Mouse (Mus musculus) heart, adult 2 months (tissue): ENCODE data around the gene Abca17. TPM values are rescaled to one million over a fixed set of nuclear protein-coding genes. Genes with fewer than 3 reads are reported as not detected.

ENCODE experiments used
- DNase-seq, 2 experiments: peaks; one replicate each; pipeline ENCODE4 v3.0.0; 2021
- H3K27ac ChIP-seq: fragments of 200-600 bp; 2 replicates; pipeline ENCODE4 v1.8.1; 2022
- H3K27me3 ChIP-seq: fragments of 200-500 bp; 2 replicates; pipeline ENCODE4 v1.6.1; 2012; ENCODE audit warnings: mild to moderate bottlenecking, low read length, inconsistent platforms, mixed read lengths; ENCODE audit not compliant: control insufficient read depth, insufficient read depth
- H3K36me3 ChIP-seq: fragments of 200-500 bp; 2 replicates; pipeline ENCODE4 v1.6.1; 2012; ENCODE audit warnings: low read length, inconsistent platforms; ENCODE audit not compliant: control insufficient read depth, insufficient read depth
- H3K4me1 ChIP-seq: fragments of 200-500 bp; 2 replicates; pipeline ENCODE4 v1.6.1; 2011; ENCODE audit warnings: low read length; ENCODE audit not compliant: control insufficient read depth, insufficient read depth
- H3K4me3 ChIP-seq: fragments of 200-600 bp; 2 replicates; pipeline ENCODE4 v1.8.1; 2022
- H3K79me2 ChIP-seq: fragments of 200-500 bp; replicated peaks from 2 replicates; pipeline ENCODE4 v1.6.1; 2012; ENCODE audit warnings: mild to moderate bottlenecking, inconsistent platforms, low read length, moderate library complexity, mixed read lengths; ENCODE audit not compliant: control insufficient read depth, insufficient read depth
- H3K9ac ChIP-seq: fragments of 200-500 bp; 2 replicates; pipeline ENCODE4 v1.6.1; 2012; ENCODE audit warnings: low read depth, mild to moderate bottlenecking, control low read depth, inconsistent platforms, low read length, mixed read lengths
- CTCF ChIP-seq: fragments of 200-600 bp; IDR thresholded peaks from 2 replicates; pipeline ENCODE4 v1.8.1; 2022; ENCODE audit warnings: antibody characterized with exemption, mild to moderate bottlenecking, moderate library complexity
- EP300 ChIP-seq: fragments of 200-500 bp; IDR thresholded peaks from 2 replicates; pipeline ENCODE4 v1.6.1; 2011; ENCODE audit warnings: low read depth, low read length, control low read depth; ENCODE audit not compliant: insufficient read depth
- POLR2A ChIP-seq: fragments of 200-500 bp; IDR thresholded peaks from 2 replicates; pipeline ENCODE4 v1.6.1; 2011; ENCODE audit warnings: mild to moderate bottlenecking, low read depth, low read length, control low read depth; ENCODE audit not compliant: insufficient read depth
- WGBS: fragments of 180-500 bp; shearing (Covaris S2); methylation state at CpG from one replicate; pipeline ENCODE4 v1.1.7; 2018; 5-methylcytosine and 5-hydroxymethylcytosine counted together
- intact Hi-C: fragments of 180-260 bp; cut with DNase I; formaldehyde crosslinking; loops from one replicate; pipeline ENCODE4 v1.15.1; 2025
- polyA plus RNA-seq: library from polyadenylated mRNA; depleted of rRNA; stranded (reverse); fragments of >200 nt; gene quantifications from 2 replicates; pipeline ENCODE4 v1.2.3, GENCODE M21; 2012
- total RNA-seq, 2 experiments: library from RNA; stranded (reverse); gene quantifications; 2 replicates each; pipeline ENCODE4 v1.2.3; 2021

Gene Abca17
- total and polyA plus RNA-seq, 3 experiments: not detected

DNA sequence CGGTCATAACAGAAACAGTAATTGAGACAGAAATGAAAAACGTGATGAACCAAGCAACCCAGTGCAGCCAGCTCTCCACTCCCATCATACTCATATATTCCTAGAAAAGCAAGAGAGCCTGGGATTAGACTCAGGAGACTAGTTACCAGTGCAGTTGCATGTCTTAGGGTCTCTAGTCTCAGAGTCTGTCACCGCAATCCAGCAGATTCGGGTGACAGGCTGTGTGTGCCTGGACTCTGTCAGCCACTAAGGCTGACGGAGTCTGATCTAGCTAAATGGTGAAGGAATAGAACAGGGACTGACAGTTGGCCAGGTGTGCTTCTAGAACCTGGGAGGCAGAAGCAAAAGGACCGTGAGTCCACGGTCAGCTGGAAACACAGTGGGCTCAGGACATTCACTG lies 23.2 kb downstream of the Abca17 start:
- WGBS: 66% methylated on average over 7 of the region's 7 CpGs
- TF ChIP-seq POLR2A (no peak), CTCF (no peak), EP300 (no peak)
- Histone ChIP-seq H3K9ac (no peak overlapping the region), H3K36me3 (no peaks in the 10 kb centered on the region), H3K79me2 (no peaks in the 10 kb centered on the region), H3K27ac (no peak overlapping the region), H3K27me3 (no peaks in the 10 kb centered on the region), H3K4me3 (no peak overlapping the region), H3K4me1 (no peaks in the 10 kb centered on the region)
- DNase-seq: no peak
- intact Hi-C loops: no loop called here

DNA sequence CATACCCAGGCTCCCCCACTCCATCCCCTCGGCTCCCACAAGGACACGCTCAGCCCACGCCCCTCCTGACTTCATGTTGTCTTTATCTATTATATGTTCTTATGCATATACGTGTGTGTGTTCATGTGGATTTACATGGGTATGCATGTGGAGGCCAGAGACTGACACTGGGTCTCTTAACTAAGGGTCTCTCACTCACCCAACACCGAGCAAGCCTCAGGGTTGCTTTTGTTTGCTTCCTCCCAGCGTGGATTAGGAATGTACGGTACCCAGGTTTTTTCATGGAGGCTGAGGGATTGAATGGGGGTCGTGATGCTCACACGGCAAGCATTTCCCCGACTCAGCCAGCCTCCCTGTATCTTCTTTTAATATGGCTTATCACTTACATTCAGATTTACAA lies 25.8 kb downstream of the Abca17 start:
- H3K27ac ChIP-seq: no peak overlapping the region
- H3K9ac ChIP-seq: no peak overlapping the region
- no peaks in the 10 kb centered on the region for H3K36me3 ChIP-seq
- TF ChIP-seq CTCF (no peak), POLR2A (no peak), EP300 (no peak)
- H3K27me3 ChIP-seq: 0 out of 2 replicates have a peak, but pooled peaks cover 1% of the 10 kb centered on the region
- 83% methylated on average over 10 of the region's 10 CpGs for WGBS
- H3K79me2 ChIP-seq: no peaks in the 10 kb centered on the region
- H3K4me3 ChIP-seq: no peak overlapping the region
- no peaks in the 10 kb centered on the region for H3K4me1 ChIP-seq
- intact Hi-C loops: no loop called here
- no peak for DNase-seq

DNA sequence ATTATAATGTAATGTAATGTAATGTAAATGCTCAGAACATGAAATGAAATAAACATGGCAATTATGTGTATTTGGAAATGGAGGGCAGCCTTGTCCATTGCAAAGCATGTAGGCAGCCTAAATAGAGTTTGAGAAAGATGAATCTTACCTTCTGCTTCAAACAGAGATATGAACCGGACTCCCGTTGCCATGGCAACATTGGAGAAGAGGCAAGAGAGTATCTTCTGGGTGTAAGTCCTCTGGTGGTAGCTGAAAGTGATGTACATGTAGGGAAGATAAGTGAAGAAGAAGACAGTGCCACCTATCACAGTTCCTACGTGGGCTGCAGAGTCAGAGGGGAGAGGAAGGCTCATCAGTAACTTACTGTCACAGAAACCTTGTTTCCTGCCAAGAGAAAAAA lies 30.0 kb downstream of the Abca17 start:
- no peak for DNase-seq
- no peak overlapping the region for H3K9ac ChIP-seq
- no peak overlapping the region for H3K27ac ChIP-seq
- no peak overlapping the region for H3K4me3 ChIP-seq
- 0 out of 2 replicates have a peak, but pooled peaks cover 1% of the 10 kb centered on the region for H3K27me3 ChIP-seq
- H3K36me3 ChIP-seq: no peaks in the 10 kb centered on the region
- TF ChIP-seq CTCF: no peak
- TF ChIP-seq POLR2A: no peak
- no peak for TF ChIP-seq EP300
- WGBS: 81% methylated on average over 3 of the region's 3 CpGs
- no peaks in the 10 kb centered on the region for H3K79me2 ChIP-seq
- no peaks in the 10 kb centered on the region for H3K4me1 ChIP-seq
- intact Hi-C loops: no loop called here

DNA sequence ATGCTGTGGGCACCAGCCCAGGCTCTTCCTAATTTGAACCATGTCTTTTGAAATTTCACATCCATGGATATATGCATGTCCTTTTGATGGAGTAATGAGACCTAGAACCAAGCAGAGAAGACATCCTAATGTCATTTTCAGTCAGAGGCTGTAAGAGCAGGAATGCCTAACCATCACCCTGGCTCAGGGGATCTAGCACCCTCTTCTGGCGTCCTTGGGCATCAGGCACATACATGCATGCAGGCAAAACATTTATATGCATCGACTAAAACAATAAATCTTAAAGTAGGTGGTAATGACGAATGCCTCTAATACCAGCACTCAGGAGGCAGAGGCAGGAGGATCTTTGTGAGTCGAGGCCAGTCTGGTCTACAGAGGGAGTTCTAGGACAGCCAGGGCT lies 43.4 kb downstream of the Abca17 start:
- Histone ChIP-seq H3K79me2 (no peaks in the 10 kb centered on the region), H3K9ac (no peak overlapping the region), H3K4me1 (no peaks in the 10 kb centered on the region), H3K27me3 (no peaks in the 10 kb centered on the region), H3K4me3 (no peak overlapping the region), H3K36me3 (no peaks in the 10 kb centered on the region), H3K27ac (no peak overlapping the region)
- DNase-seq: peak; percentile 35 to 38
- WGBS: 35% methylated on average over 4 of the region's 4 CpGs
- intact Hi-C loops: loop anchor here (1.0 to 10.0 kb wide), 3 partner anchors 73 to 155 kb away; no protein-coding TSS in a partner anchor
- TF ChIP-seq POLR2A: no peak
- TF ChIP-seq CTCF: peak; percentile 77
- TF ChIP-seq EP300: no peak

DNA sequence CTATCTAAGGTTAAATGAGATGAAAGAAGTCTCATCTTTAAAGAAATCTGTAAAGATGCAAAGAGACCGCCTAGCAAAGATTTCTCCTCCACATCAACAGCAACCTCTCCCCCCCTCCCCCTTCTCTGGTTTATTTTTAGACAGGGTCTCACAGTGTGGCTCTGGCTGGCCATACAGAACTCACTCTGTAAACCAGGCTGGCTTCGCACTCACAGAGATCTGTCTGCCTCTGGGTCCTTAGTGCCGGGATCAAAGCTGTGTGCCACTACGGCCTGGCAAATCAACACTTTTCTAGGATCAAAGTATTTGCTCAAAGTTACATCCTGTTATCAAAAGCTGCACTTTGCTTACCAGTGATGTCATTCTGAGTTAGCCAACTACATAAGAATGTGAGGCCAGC lies 50.2 kb downstream of the Abca17 start:
- intact Hi-C loops: loop anchor here (10.0 kb wide), 1 partner anchor 66 kb away; no protein-coding TSS in a partner anchor
- WGBS: 34% methylated on average over 4 of the region's 4 CpGs
- no peak for TF ChIP-seq CTCF
- TF ChIP-seq POLR2A: no peak
- TF ChIP-seq EP300: no peak
- Histone ChIP-seq H3K27ac (no peak overlapping the region), H3K4me1 (no peaks in the 10 kb centered on the region), H3K36me3 (no peaks in the 10 kb centered on the region), H3K79me2 (no peaks in the 10 kb centered on the region), H3K4me3 (no peak overlapping the region), H3K9ac (no peak overlapping the region), H3K27me3 (no peaks in the 10 kb centered on the region)
- no peak for DNase-seq

DNA sequence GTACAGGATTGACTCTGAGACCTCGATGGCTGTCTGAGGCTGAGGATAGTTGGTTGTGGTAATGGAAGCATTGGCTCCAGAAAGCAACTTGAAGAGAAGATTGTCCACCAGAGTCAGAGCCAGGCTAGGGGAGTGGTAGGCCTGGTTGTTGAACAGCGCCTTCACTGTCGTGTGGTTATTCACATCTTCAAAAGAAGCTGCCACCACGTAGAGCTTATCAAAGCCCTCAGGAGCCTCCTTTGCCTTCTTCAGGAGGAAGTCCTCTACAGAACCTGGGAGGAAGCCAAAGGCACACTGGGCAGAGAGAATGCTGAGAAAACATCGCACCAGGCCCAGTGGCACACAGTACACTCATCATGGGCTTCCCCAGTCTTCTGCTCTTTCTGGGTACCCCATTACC lies 61.5 kb downstream of the Abca17 start:
- Histone ChIP-seq H3K36me3 (no peaks in the 10 kb centered on the region), H3K4me3 (no peak overlapping the region), H3K27me3 (no peaks in the 10 kb centered on the region), H3K9ac (no peak overlapping the region), H3K79me2 (no peaks in the 10 kb centered on the region), H3K4me1 (no peaks in the 10 kb centered on the region), H3K27ac (no peak overlapping the region)
- TF ChIP-seq EP300: no peak
- TF ChIP-seq POLR2A: no peak
- no peak for TF ChIP-seq CTCF
- DNase-seq: no peak
- 66% methylated on average over 5 of the region's 5 CpGs for WGBS
- intact Hi-C loops: no loop called here
